Mouse (Mus musculus) heart, embryonic 16.5 days (tissue): ENCODE results near the gene 2810004N23Rik. TPM values are rescaled to one million over a fixed set of nuclear protein-coding genes. Genes with fewer than 3 reads are reported as not detected.

Experiments used
- ATAC-seq: fragments of 200-750 bp; cut with Nextera tagmentation; replicated peaks from 2 replicates; pipeline ENCODE4 v1.8.0; 2017; ENCODE audit warnings: moderate number of reproducible peaks; ENCODE audit not compliant: insufficient read depth, low FRiP score; ENCODE audit errors: extremely low read depth
- H3K27ac ChIP-seq: fragments of 300-500 bp; sonication (generic); 2 replicates; pipeline ENCODE4 v1.5.1; 2014; ENCODE audit warnings: mild to moderate bottlenecking, low read length, control low read depth, moderate library complexity
- H3K27me3 ChIP-seq: fragments of 300-500 bp; sonication (generic); 2 replicates; pipeline ENCODE4 v1.6.1; 2014; ENCODE audit warnings: low read length, mixed read lengths; ENCODE audit not compliant: control insufficient read depth, insufficient read depth
- H3K36me3 ChIP-seq: fragments of 300-500 bp; sonication (generic); 2 replicates; pipeline ENCODE4 v1.6.1; 2014; ENCODE audit not compliant: control insufficient read depth, insufficient read depth
- H3K4me1 ChIP-seq: fragments of 300-500 bp; sonication (generic); 2 replicates; pipeline ENCODE4 v1.6.1; 2014; ENCODE audit warnings: low read length, mixed read lengths; ENCODE audit not compliant: control insufficient read depth, insufficient read depth
- H3K4me2 ChIP-seq: fragments of 300-500 bp; sonication (generic); 2 replicates; pipeline ENCODE4 v1.6.1; 2014; ENCODE audit warnings: low read depth, mild to moderate bottlenecking, control low read depth, low read length
- H3K4me3 ChIP-seq: fragments of 300-500 bp; sonication (generic); 2 replicates; pipeline ENCODE4 v1.5.1; 2014; ENCODE audit warnings: mild to moderate bottlenecking, control low read depth, low read length
- H3K9ac ChIP-seq: fragments of 300-500 bp; sonication (generic); 2 replicates; pipeline ENCODE4 v1.6.1; 2014; ENCODE audit warnings: low read length, control low read depth
- H3K9me3 ChIP-seq: fragments of 300-500 bp; sonication (generic); replicated peaks from 2 replicates; pipeline ENCODE4 v1.6.1; 2016; ENCODE audit warnings: low read length; ENCODE audit not compliant: control insufficient read depth
- WGBS: fragments of 180-500 bp; shearing (Covaris S2); extraction: QIAGEN DNeasy Blood & Tissue Kit; methylation state at CpG from one replicate; pipeline ENCODE4 v1.1.7; 2014; 5-methylcytosine and 5-hydroxymethylcytosine counted together
- polyA plus RNA-seq: library from polyadenylated mRNA; unstranded; fragments of >200 nt; fragmentation: Nextera tagmentation; extraction: Ambion mirVana; gene quantifications from 2 replicates; pipeline ENCODE4 v1.2.1, GENCODE M21; 2015

Gene 2810004N23Rik
- polyA plus RNA-seq, 1 experiment from 2014 or later = 52.2 TPM

DNA sequence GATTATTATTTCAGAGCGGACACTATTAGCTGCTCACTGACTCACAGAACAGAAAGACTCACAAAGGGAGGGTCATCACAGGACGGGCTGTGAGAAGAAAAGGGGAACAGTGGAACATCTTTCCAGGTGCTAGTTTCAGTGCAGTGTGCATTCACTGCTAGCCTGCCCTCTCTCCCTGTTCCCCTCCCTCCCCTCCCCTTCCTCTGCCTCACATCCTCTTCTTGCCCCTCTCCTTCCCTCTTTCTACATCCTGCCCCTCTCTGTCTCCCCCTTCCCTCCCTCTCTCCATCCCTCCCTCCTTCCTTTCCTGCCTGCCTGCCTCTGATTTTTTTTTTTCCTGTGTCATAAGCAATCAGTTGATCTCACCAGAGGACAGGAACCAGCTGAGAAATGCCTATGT is 53.5 kb downstream of the 2810004N23Rik start:
- WGBS = 51% methylated on average over 2 of the region's 2 CpGs
- Histone ChIP-seq H3K36me3 (no peaks in the 10 kb centered on the region), H3K9me3 (no peaks in the 10 kb centered on the region), H3K4me3 (no peak overlapping the region), H3K27ac (no peak overlapping the region), H3K4me2 (no peak overlapping the region), H3K9ac (no peak overlapping the region), H3K27me3 (no peaks in the 10 kb centered on the region), H3K4me1 (no peaks in the 10 kb centered on the region)
- no peak for ATAC-seq

DNA sequence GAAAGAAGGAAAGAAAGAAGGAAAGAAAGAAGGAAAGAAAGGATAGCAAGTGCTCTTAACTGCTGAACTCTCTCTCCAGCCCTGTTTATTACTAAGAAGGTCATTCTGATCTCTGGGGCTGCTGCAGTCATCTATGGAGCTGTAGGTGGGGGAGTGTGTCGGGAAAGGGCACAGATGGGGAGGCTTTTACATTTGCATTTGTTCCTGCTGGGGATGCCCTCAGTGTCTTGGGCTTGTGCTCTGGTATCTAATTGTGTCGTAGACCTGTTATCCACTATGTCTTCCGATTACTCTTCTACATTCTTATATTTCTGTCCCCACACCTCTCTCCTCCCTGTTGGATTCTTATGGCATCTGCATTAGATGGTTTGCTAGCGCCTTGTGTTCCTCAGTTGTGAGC is 56.9 kb downstream of the 2810004N23Rik start:
- H3K27ac ChIP-seq = no peak overlapping the region
- no peak overlapping the region for H3K9ac ChIP-seq
- H3K4me3 ChIP-seq = no peak overlapping the region
- H3K27me3 ChIP-seq = 0 out of 2 replicates have a peak, but pooled peaks cover 2% of the 10 kb centered on the region
- H3K36me3 ChIP-seq = no peaks in the 10 kb centered on the region
- H3K4me2 ChIP-seq = no peak overlapping the region
- no peaks in the 10 kb centered on the region for H3K4me1 ChIP-seq
- ATAC-seq = no peak
- 83% methylated on average over 4 of the region's 4 CpGs for WGBS
- H3K9me3 ChIP-seq = no peaks in the 10 kb centered on the region

DNA sequence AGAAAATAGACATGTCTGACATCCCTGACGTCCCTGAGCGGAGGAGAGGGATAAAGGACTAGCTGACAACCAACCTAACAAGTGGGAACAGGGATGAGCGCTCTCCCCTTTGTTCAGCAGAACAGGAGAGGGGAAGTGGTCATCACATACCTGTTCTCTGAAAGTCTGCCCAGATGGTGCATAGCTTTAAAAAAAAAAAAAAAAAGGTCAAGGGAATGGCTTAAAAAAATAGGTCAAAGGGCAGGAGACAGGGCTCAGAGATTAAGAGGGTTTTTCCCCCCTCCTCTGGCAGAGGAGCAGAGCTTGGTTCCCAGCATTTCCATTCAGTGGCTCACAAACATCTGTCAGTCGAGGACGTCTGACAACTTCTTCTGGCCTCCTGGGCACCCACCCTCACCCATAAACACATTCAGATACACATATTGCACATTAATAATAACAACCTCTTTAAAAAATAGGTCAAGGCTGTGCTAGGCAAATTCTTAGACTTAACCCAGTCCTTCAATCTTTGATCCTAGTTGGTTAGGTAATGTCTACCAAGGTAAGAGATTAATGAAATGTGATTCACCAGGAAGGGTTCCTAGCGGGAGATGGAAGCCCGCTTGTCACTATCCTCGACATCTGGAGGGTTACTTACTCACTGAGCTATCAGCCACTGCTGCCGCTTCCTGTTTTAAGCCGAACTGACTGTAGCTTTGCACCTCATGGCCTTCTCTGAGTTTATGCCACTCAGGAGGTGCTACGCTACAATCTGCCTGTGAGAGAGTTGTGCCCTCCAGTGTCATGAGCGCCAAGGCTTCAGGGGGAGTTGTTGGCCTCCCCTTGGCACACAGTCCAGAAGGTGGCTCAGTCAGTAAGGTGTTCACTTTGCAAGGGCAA is 58.9 kb downstream of the 2810004N23Rik start:
- Histone ChIP-seq H3K4me3 (no peak overlapping the region), H3K4me1 (no peaks in the 10 kb centered on the region), H3K36me3 (no peaks in the 10 kb centered on the region), H3K27me3 (peaks cover 5% of the 10 kb centered on the region; the same call in 1 of the 2 replicates), H3K27ac (no peak overlapping the region), H3K4me2 (no peak overlapping the region), H3K9me3 (no peaks in the 10 kb centered on the region), H3K9ac (no peak overlapping the region)
- 45% methylated on average over 12 of the region's 12 CpGs for WGBS
- no peak for ATAC-seq

DNA sequence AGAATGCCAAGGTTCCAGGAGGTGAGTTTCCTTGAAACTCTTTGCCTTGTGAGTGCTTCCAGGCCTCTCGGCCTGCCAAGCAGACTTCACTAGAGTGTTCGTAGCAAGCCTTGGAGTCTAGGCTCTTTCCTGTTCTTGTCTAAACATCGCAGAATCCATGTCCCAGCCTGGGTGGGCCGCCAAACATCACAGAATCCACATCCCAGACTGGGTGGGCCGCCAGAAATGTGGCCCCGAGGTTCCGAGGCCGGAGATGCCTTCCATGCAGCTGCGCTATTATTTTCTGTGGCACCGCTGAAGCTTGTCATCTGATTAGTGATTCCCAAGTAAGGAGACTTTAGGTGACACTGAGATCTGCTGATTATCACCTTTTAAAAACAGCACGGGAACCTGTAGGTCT is 62.4 kb downstream of the 2810004N23Rik start:
- 32% methylated on average over 11 of the region's 11 CpGs for WGBS
- Histone ChIP-seq H3K27me3 (peaks cover 16% of the 10 kb centered on the region), H3K4me3 (no peak overlapping the region), H3K9me3 (no peaks in the 10 kb centered on the region), H3K36me3 (no peaks in the 10 kb centered on the region), H3K4me2 (no peak overlapping the region), H3K27ac (no peak overlapping the region), H3K9ac (no peak overlapping the region), H3K4me1 (no peaks in the 10 kb centered on the region)
- ATAC-seq = no peak

DNA sequence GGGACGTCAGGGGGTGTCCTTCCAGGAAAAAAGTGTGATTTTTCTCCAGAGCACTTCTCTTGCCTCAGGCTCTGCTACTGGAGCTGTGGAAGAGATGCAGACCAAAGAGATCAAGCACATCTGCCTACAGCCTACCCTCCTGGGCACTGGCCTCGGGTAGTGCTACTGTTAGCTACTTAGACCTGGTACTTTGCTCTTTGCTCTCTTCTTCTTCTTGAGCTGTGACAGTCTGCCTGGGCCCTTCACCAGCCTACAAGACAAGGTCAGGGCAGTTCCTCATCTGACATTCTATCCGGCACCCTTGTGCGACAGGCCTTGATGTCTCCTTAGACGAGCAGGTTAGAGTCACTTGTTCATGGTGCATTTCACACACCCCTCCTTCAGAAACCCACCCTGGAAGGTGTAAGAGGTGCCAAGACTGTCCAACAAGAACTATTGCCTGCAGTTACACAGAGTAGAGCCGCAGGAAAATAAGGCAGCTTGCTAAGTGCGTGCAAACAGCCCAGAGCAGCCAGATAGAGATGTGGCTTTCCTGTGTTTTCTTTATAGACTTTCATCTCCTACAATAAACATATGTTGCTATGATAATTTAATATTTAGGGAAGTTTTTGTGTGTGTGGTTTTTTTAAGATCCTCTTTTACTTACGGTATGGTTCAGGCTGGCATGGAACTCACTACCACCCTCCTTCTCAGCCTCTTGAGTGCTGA is 67.0 kb downstream of the 2810004N23Rik start:
- peaks cover 21% of the 10 kb centered on the region for H3K4me1 ChIP-seq
- H3K9ac ChIP-seq = no peak overlapping the region
- no peak for ATAC-seq
- no peaks in the 10 kb centered on the region for H3K9me3 ChIP-seq
- no peaks in the 10 kb centered on the region for H3K36me3 ChIP-seq
- no peak overlapping the region for H3K4me3 ChIP-seq
- no peak overlapping the region for H3K27ac ChIP-seq
- H3K4me2 ChIP-seq = no peak overlapping the region
- H3K27me3 ChIP-seq = peaks cover 36% of the 10 kb centered on the region
- WGBS = 68% methylated on average over 8 of the region's 8 CpGs

DNA sequence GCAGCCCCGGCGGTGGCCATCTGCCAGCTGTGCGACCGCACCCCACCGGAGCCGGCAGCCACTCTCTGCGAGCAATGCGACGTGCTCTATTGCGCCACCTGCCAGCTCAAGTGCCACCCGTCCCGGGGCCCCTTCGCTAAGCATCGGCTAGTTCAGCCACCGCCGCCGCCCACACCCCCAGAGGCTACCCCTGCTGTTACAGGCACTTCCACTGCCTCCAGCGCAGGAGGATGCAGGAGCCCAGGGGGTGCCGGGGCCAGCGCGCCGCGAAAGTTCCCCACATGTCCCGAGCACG is 68.5 kb downstream of the 2810004N23Rik start:
- under 1% methylated on average over 25 of the region's 25 CpGs for WGBS
- H3K4me2 ChIP-seq = peak overlapping the region; percentile 100
- peaks cover 21% of the 10 kb centered on the region for H3K4me1 ChIP-seq
- H3K27ac ChIP-seq = no peak overlapping the region
- ATAC-seq = peak; percentile 41; the same call in 1 of the 2 replicates
- H3K4me3 ChIP-seq = peak overlapping the region; percentile 69
- no peaks in the 10 kb centered on the region for H3K9me3 ChIP-seq
- H3K27me3 ChIP-seq = peaks cover 35% of the 10 kb centered on the region
- H3K36me3 ChIP-seq = no peaks in the 10 kb centered on the region
- no peak overlapping the region for H3K9ac ChIP-seq

DNA sequence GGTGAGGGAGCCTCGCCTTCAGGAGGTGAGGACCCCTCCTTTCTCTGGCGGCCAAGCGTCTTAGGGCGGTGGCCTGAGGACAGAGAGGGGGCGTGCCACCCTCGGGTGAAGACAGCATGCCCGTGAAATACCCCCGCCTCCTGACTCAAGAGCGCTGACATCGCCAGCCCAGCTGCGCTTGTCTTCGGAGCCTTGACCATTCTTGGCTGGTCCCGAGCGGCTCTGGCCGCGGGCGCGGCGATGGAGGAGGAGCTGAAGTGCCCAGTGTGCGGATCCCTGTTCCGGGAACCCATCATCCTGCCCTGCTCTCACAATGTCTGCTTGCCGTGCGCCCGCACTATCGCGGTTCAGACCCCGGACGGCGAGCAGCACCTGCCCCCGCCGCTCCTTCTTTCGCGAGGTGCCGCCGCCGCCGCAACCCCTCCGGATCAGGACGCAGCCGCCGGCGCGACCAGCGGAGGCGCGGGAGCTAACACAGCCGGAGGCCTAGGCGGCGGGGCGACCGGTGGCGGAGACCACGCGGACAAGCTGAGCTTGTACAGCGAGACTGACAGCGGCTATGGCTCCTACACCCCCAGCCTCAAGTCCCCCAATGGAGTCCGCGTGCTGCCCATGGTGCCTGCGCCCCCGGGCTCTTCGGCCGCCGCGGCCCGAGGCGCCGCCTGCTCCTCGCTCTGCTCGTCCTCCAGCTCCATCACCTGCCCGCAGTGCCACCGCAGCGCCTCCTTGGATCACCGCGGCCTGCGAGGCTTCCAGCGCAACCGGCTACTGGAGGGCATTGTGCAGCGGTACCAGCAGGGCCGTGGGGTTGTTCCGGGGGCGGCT is 69.0 kb downstream of the 2810004N23Rik start:
- ATAC-seq = no peak

DNA sequence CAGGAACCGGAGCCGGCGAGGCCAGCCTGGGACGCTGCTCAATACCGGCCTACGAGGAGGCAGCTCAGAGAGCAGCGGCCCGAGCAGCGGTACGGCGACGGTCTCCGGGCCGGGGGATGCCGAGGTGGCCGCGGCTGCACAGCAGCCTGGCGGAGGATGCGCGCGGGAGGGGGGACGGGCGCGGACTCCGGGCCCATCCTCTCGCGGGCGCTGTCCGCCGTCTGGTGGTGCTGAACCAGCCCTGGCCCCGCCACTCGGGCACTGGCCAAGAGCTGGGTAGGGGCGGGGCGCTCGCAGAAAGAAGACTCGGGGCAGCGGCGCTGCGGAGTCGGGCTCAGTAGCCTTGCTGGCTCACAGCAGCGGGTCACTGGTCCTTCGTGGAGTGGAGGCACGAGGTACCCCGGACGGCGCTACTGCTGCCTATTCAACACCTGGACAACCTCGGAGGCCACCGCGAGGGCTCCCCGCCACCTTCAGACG is 69.7 kb downstream of the 2810004N23Rik start:
- no peaks in the 10 kb centered on the region for H3K36me3 ChIP-seq
- no peaks in the 10 kb centered on the region for H3K9me3 ChIP-seq
- H3K27me3 ChIP-seq = peaks cover 33% of the 10 kb centered on the region
- under 1% methylated on average over 45 of the region's 51 CpGs for WGBS
- H3K4me3 ChIP-seq = peak overlapping the region; percentile 69
- H3K4me2 ChIP-seq = peak overlapping the region; percentile 100
- no peak overlapping the region for H3K27ac ChIP-seq
- H3K4me1 ChIP-seq = peaks cover 27% of the 10 kb centered on the region
- ATAC-seq = peak; percentile 85
- peak overlapping the region; percentile 5; the same call in 1 of the 2 replicates for H3K9ac ChIP-seq

More for the DNA sequence above, 69.0 kb downstream of the 2810004N23Rik start:
- 1% methylated on average over 79 of the region's 81 CpGs for WGBS
- no peaks in the 10 kb centered on the region for H3K36me3 ChIP-seq
- no peak overlapping the region for H3K27ac ChIP-seq
- peak overlapping the region; percentile 100 for H3K4me2 ChIP-seq
- peaks cover 33% of the 10 kb centered on the region for H3K27me3 ChIP-seq
- peaks cover 25% of the 10 kb centered on the region for H3K4me1 ChIP-seq
- no peak overlapping the region for H3K9ac ChIP-seq
- H3K4me3 ChIP-seq = peak overlapping the region; percentile 69
- no peaks in the 10 kb centered on the region for H3K9me3 ChIP-seq
